ENCODE assay signal across 20 mouse cellular contexts in genomic region chr3:82810334-82811120, GRCm38 (mm10).
"Had no signal": no experiment of that assay in that cellular context is flagged by ENCODE, and none has a peak within 500 bp of the region (broad histone marks: within the 10 kb centered on the region; RNA-seq: fewer than 3 reads in every experiment).

No protein-coding gene starts in this region.

- H3K9ac ChIP-seq: lung, embryonic 14.5 days; midbrain, embryonic 12.5 days; neural tube, embryonic 13.5 days; neural tube, embryonic 15.5 days; stomach, embryonic 15.5 days had no signal

- H3K36me3 ChIP-seq: midbrain, embryonic 10.5 days; midbrain, embryonic 12.5 days; neural tube, embryonic 13.5 days; neural tube, embryonic 15.5 days; stomach, embryonic 15.5 days had no signal

- H3K4me2 ChIP-seq: lung, embryonic 14.5 days; midbrain, embryonic 12.5 days; neural tube, embryonic 13.5 days; neural tube, embryonic 15.5 days; stomach, embryonic 15.5 days had no signal

- H3K4me3 ChIP-seq: midbrain, embryonic 10.5 days; midbrain, embryonic 12.5 days; myocyte; neural tube, embryonic 13.5 days; neural tube, embryonic 15.5 days; stomach, embryonic 15.5 days had no signal

- ATAC-seq: midbrain, embryonic 16.5 days had no signal

- H3K27me3 ChIP-seq: midbrain, embryonic 12.5 days; neural tube, embryonic 13.5 days; neural tube, embryonic 15.5 days; stomach, embryonic 15.5 days had no signal

- H3K27ac ChIP-seq: midbrain, embryonic 10.5 days; midbrain, embryonic 12.5 days; neural tube, embryonic 13.5 days; neural tube, embryonic 15.5 days; stomach, embryonic 15.5 days; stomach, postnatal 0 days had no signal

- H3K9me3 ChIP-seq: midbrain, embryonic 10.5 days; midbrain, embryonic 12.5 days; neural tube, embryonic 13.5 days; neural tube, embryonic 15.5 days; stomach, embryonic 15.5 days had no signal

- H3K4me1 ChIP-seq: midbrain, embryonic 10.5 days; midbrain, embryonic 12.5 days; neural tube, embryonic 13.5 days; neural tube, embryonic 15.5 days; stomach, embryonic 15.5 days had no signal

- DNase-seq: lung, adult 18-20 months; lung, embryonic 14.5 days; lung, postnatal 10 days; lung, postnatal 4 days; midbrain, embryonic 14.5 days; retina, postnatal 1 day; right cerebral cortex, adult 18-20 months; right cerebral cortex, postnatal 25 days; right cerebral cortex, postnatal 4 days; thymus, adult 2 months; thymus, postnatal 25 days; thymus, postnatal 4 days had no signal
